In the genomic region with DNA sequence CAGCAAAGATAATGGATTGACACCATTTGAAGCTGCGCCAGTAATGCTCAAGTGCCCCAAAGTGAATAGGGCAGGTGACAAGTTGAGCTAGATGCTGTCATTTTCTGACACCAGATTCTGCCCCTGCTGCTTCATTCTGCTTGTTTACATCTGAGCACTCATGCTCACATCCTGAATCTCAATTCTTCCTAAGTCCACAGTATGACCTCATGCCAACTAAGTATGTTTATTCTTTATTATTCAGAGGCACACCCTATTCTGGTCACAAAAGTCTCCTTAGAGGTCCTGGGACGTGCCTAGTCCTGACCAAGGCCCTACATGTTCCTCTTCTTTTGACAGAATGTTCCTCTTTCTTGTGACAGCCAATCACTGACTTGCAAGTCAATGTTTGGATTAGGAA, we compare ENCODE assay signal across 22 mouse cellular contexts.
DNase-seq lines count a peak whose midpoint lies in the region; ATAC-seq and TF ChIP-seq lines count a peak whose summit lies in the region.
"Had no signal": no experiment of that assay in that cellular context is flagged by ENCODE, and none has a peak within 500 bp of the region (broad histone marks: within the 10 kb centered on the region; RNA-seq: fewer than 3 reads in every experiment).

No protein-coding gene starts in this region.

- H3K36me3 ChIP-seq in liver, adult 2 months (ENCODE audit: control insufficient read depth, insufficient read depth, low read length), result no peaks in the 10 kb centered on the region
- no peaks in the 10 kb centered on the region for H3K36me3 ChIP-seq in liver, postnatal 0 days (replicated peaks; ENCODE audit: insufficient read depth, low read length)
- H3K36me3 ChIP-seq in midbrain, embryonic 11.5 days (ENCODE audit: control insufficient read depth, insufficient read depth, low read length), result no peaks in the 10 kb centered on the region
- no peaks in the 10 kb centered on the region for H3K36me3 ChIP-seq in midbrain, embryonic 14.5 days (ENCODE audit: control insufficient read depth, insufficient read depth, low read length)
- H3K36me3 ChIP-seq in stomach, embryonic 16.5 days (ENCODE audit: control insufficient read depth, insufficient read depth, low read length), result no peaks in the 10 kb centered on the region
- H3K36me3 ChIP-seq: embryonic facial prominence, embryonic 13.5 days; forebrain, embryonic 12.5 days; heart, embryonic 15.5 days; hindbrain, embryonic 13.5 days had no signal

- no peaks in the 10 kb centered on the region for H3K4me1 ChIP-seq in liver, adult 2 months (ENCODE audit: control insufficient read depth, insufficient read depth, low read length)
- H3K4me1 ChIP-seq in liver, postnatal 0 days (ENCODE audit: insufficient read depth), result no peaks in the 10 kb centered on the region
- H3K4me1 ChIP-seq in midbrain, embryonic 11.5 days (ENCODE audit: control insufficient read depth, insufficient read depth, low read length), result no peaks in the 10 kb centered on the region
- no peaks in the 10 kb centered on the region for H3K4me1 ChIP-seq in midbrain, embryonic 14.5 days (ENCODE audit: control insufficient read depth, insufficient read depth, low read length)
- no peaks in the 10 kb centered on the region for H3K4me1 ChIP-seq in stomach, embryonic 16.5 days (ENCODE audit: control insufficient read depth, insufficient read depth, low read length)
- H3K4me1 ChIP-seq: forebrain, embryonic 12.5 days; heart, embryonic 15.5 days; hindbrain, embryonic 13.5 days had no signal

- TF ChIP-seq CTCF in liver, adult 2 months (IDR thresholded peaks at IDR 0.05; ENCODE audit: low read depth, low read length), result no peak
- no peak for TF ChIP-seq CTCF in liver, postnatal 0 days (IDR thresholded peaks at IDR 0.05; ENCODE audit: low read depth)

- no peak; the same call in 1 of the 2 replicates for ATAC-seq in liver, postnatal 0 days
- no peak for ATAC-seq in midbrain, embryonic 11.5 days (ENCODE audit: low FRiP score)
- no peak for ATAC-seq in midbrain, embryonic 14.5 days (ENCODE audit: low FRiP score, low TSS enrichment)
- ATAC-seq in stomach, embryonic 16.5 days (ENCODE audit: insufficient read depth, low FRiP score), result peak; percentile 85
- ATAC-seq: activated CD4-positive, CD25-positive, alpha-beta regulatory T cell, adult 4 months; forebrain, embryonic 16.5 days; Patski had no signal

- no peaks in the 10 kb centered on the region for H3K9me3 ChIP-seq in liver, postnatal 0 days (ENCODE audit: low read length)
- H3K9me3 ChIP-seq in midbrain, embryonic 11.5 days (ENCODE audit: control insufficient read depth, low read length), result no peaks in the 10 kb centered on the region
- H3K9me3 ChIP-seq in midbrain, embryonic 14.5 days (ENCODE audit: control insufficient read depth, low read length), result no peaks in the 10 kb centered on the region
- H3K9me3 ChIP-seq in stomach, embryonic 16.5 days (replicated peaks; ENCODE audit: control insufficient read depth, low read length), result no peaks in the 10 kb centered on the region
- H3K9me3 ChIP-seq: embryonic facial prominence, embryonic 13.5 days; forebrain, embryonic 12.5 days; heart, embryonic 15.5 days; hindbrain, embryonic 13.5 days had no signal

- H3K79me2 ChIP-seq in liver, adult 2 months (ENCODE audit: control insufficient read depth, insufficient read depth, low read length), result no peaks in the 10 kb centered on the region

- TF ChIP-seq POLR2A in liver, adult 2 months (IDR thresholded peaks at IDR 0.05; ENCODE audit: extremely low read depth, insufficient read depth, low read length), result no peak

- H3K4me3 ChIP-seq in liver, adult 2 months (ENCODE audit: insufficient read depth, low read depth, low read length), result no peak overlapping the region
- no peak overlapping the region for H3K4me3 ChIP-seq in liver, postnatal 0 days (ENCODE audit: low read depth, low read length)
- no peak overlapping the region for H3K4me3 ChIP-seq in midbrain, embryonic 11.5 days (ENCODE audit: low read depth, low read length)
- H3K4me3 ChIP-seq in midbrain, embryonic 14.5 days (replicated peaks; ENCODE audit: low read depth, low read length), result no peak overlapping the region
- no peak overlapping the region for H3K4me3 ChIP-seq in stomach, embryonic 16.5 days (replicated peaks; ENCODE audit: low read length)
- H3K4me3 ChIP-seq: embryonic facial prominence, embryonic 13.5 days; forebrain, embryonic 12.5 days; heart, adult 2 months; heart, embryonic 15.5 days; hindbrain, embryonic 13.5 days had no signal

- H3K9ac ChIP-seq in liver, adult 2 months (ENCODE audit: low read depth, low read length), result no peak overlapping the region
- no peak overlapping the region for H3K9ac ChIP-seq in liver, postnatal 0 days (replicated peaks)
- H3K9ac ChIP-seq in midbrain, embryonic 11.5 days (ENCODE audit: low read length), result no peak overlapping the region
- no peak overlapping the region for H3K9ac ChIP-seq in midbrain, embryonic 14.5 days (replicated peaks; ENCODE audit: low read length)
- no peak overlapping the region for H3K9ac ChIP-seq in stomach, embryonic 16.5 days (ENCODE audit: low read length)
- H3K9ac ChIP-seq: embryonic facial prominence, embryonic 13.5 days; forebrain, embryonic 12.5 days; heart, embryonic 15.5 days; hindbrain, embryonic 13.5 days had no signal

- H3K27me3 ChIP-seq in liver, adult 2 months (ENCODE audit: control insufficient read depth, insufficient read depth, low read length), result no peaks in the 10 kb centered on the region
- no peaks in the 10 kb centered on the region for H3K27me3 ChIP-seq in liver, postnatal 0 days (ENCODE audit: insufficient read depth, low read length)
- H3K27me3 ChIP-seq in midbrain, embryonic 11.5 days (ENCODE audit: control insufficient read depth, insufficient read depth, low read length), result no peaks in the 10 kb centered on the region
- no peaks in the 10 kb centered on the region for H3K27me3 ChIP-seq in midbrain, embryonic 14.5 days (ENCODE audit: control insufficient read depth, insufficient read depth, low read length)
- H3K27me3 ChIP-seq in stomach, embryonic 16.5 days (ENCODE audit: control insufficient read depth, insufficient read depth, low read length), result no peaks in the 10 kb centered on the region
- H3K27me3 ChIP-seq: embryonic facial prominence, embryonic 13.5 days; forebrain, embryonic 12.5 days; heart, embryonic 15.5 days; hindbrain, embryonic 13.5 days; Patski had no signal

- WGBS in liver, adult 2 months, result 64% methylated on average over 2 of the region's 2 CpGs
- 54% methylated on average over 2 of the region's 2 CpGs for WGBS in liver, postnatal 0 days (ENCODE audit: insufficient replicate concordance)
- WGBS in midbrain, embryonic 11.5 days, result 68% methylated on average over 2 of the region's 2 CpGs
- WGBS in midbrain, embryonic 14.5 days, result 79% methylated on average over 2 of the region's 2 CpGs
- WGBS in stomach, embryonic 16.5 days, result 67% methylated on average over 2 of the region's 2 CpGs

- H3K27ac ChIP-seq in liver, adult 2 months (replicated peaks; ENCODE audit: insufficient read depth, low read depth, low read length), result no peak overlapping the region
- no peak overlapping the region for H3K27ac ChIP-seq in liver, postnatal 0 days (ENCODE audit: low read depth)
- no peak overlapping the region for H3K27ac ChIP-seq in midbrain, embryonic 11.5 days (ENCODE audit: low read depth, low read length)
- no peak overlapping the region for H3K27ac ChIP-seq in midbrain, embryonic 14.5 days (replicated peaks; ENCODE audit: low read depth, low read length)
- H3K27ac ChIP-seq in stomach, embryonic 16.5 days (ENCODE audit: low read length), result no peak overlapping the region
- H3K27ac ChIP-seq: embryonic facial prominence, embryonic 13.5 days; forebrain, embryonic 12.5 days; heart, adult 2 months; heart, embryonic 15.5 days; hindbrain, embryonic 13.5 days had no signal

- H3K4me2 ChIP-seq in liver, postnatal 0 days (ENCODE audit: low read depth, low read length), result no peak overlapping the region
- H3K4me2 ChIP-seq in midbrain, embryonic 11.5 days, result no peak overlapping the region
- H3K4me2 ChIP-seq in midbrain, embryonic 14.5 days (ENCODE audit: low read length), result no peak overlapping the region
- H3K4me2 ChIP-seq in stomach, embryonic 16.5 days (ENCODE audit: low read depth, low read length), result no peak overlapping the region
- H3K4me2 ChIP-seq: embryonic facial prominence, embryonic 13.5 days; forebrain, embryonic 12.5 days; heart, embryonic 11.5 days; heart, embryonic 15.5 days; hindbrain, embryonic 13.5 days had no signal

- peak; percentile 2 for DNase-seq in liver, adult 2 months (ENCODE audit: extremely low read depth, low read depth, low spot score)
- DNase-seq in liver, postnatal 0 days, result no peak
- DNase-seq in midbrain, embryonic 11.5 days (ENCODE audit: low spot score, missing footprints), result peak; percentile 60
- no peak for DNase-seq in midbrain, embryonic 14.5 days
- DNase-seq in kidney, postnatal 25 days, result no peak
- no peak for DNase-seq in thymus, postnatal 14 days
- DNase-seq: adrenal gland, postnatal 14 days; cerebellum, adult 11-12 months; cerebellum, adult 9-10 months; cerebellum, postnatal 25 days; gastrocnemius, postnatal 10 days; heart, adult 2 months; heart, postnatal 14 days had no signal

- no peak for TF ChIP-seq EP300 in liver, postnatal 0 days (IDR thresholded peaks at IDR 0.05; ENCODE audit: low read depth)

Comparison
In these comparisons a context has a peak if more than half of its experiments do, and no peak if none do; other contexts are left out.
1. DNase-seq: peak in liver, adult 2 months (single experiment) and midbrain, embryonic 11.5 days (single experiment); none in liver, postnatal 0 days (single experiment), midbrain, embryonic 14.5 days (single experiment), kidney, postnatal 25 days (0 of 2) and thymus, postnatal 14 days (single experiment).